Mouse (Mus musculus): ENCODE data around the gene Gm12248. TPM values are rescaled to one million over a fixed set of nuclear protein-coding genes. Genes with fewer than 3 reads are reported as not detected.
A peak's percentile ranks its signal among the peaks of the same experiment; 100 is the strongest.

Gm12248 gene
- not detected in 2 replicates for polyA plus RNA-seq (2012; ENCODE audit: insufficient read depth, insufficient read length, missing spikeins)

DNA sequence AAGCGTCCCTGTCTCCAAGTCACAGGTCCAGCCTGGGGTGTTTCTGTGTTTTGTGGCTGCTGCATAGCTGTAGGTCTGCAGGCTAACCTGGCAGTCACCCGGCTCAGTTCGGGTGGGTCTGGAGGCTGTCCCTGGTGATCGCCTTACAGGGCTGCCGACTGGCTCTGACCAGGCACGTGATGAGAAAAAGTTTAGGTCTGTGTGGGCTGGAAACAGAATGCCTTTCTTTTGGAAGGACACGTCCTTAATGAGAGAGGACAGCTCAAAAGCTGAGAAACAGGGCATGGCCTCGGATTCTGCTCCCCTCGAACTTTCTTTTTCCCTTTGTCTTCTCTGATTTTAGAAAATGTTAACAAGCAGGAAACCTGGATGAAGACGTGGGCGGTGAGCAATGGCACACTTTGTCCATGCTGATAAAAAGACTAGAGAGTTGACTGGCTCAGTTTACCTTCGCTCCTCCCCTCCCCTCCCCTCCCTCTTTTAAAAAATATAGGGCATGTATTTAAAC lies at the start of gene Gm12248:
Gm12248 (minus strand) TSS at position 114 of the 508 bp plus-strand sequence.
- no peak for TF ChIP-seq CTCF (IDR thresholded peaks at IDR 0.05; ENCODE audit: low read depth, low read length)
- no peak for TF ChIP-seq POLR2A (IDR thresholded peaks at IDR 0.05; ENCODE audit: borderline replicate concordance, low read depth, low read length)
- H3K27ac ChIP-seq (ENCODE audit: insufficient read depth, low read depth, low read length), result no peak within 1 kb of the TSS
- peak within 1 kb of the TSS; percentile 13 for H3K4me3 ChIP-seq (ENCODE audit: insufficient read depth, low read length)
- H3K4me1 ChIP-seq (ENCODE audit: control insufficient read depth, insufficient read depth, low read length), result peaks cover 16% of the 10 kb centered on the region

DNA sequence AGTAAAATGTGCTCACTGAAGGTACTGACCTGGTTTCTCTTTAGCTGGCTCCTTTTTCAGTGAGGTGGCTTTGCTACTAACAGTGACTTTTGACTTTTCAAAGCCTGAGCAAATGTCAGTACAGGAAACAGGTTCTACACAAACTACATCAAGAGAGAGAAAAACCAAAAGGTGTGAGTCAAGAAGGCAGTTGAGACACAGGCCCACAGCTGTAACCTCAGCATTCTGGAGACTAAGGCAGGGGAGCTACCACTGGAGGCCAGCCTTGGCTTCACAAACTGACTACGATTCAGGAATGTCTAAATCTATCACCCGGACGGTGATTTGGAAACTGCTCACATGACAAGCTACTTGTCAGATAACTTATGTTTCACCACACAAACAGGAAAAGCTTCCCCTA lies 46.5 kb upstream of the Gm12248 start:
- Histone ChIP-seq H3K4me3 (ENCODE audit: insufficient read depth, low read length) (no peak overlapping the region), H3K4me1 (ENCODE audit: control insufficient read depth, insufficient read depth, low read length) (peaks cover 23% of the 10 kb centered on the region), H3K27ac (ENCODE audit: insufficient read depth, low read depth, low read length) (peak overlapping the region; percentile 46)
- no peak for TF ChIP-seq CTCF (IDR thresholded peaks at IDR 0.05; ENCODE audit: low read depth, low read length)
- no peak for TF ChIP-seq POLR2A (IDR thresholded peaks at IDR 0.05; ENCODE audit: borderline replicate concordance, low read depth, low read length)

GRCm38 (mm10) chr11:58138821-58139220 lies 45.9 kb upstream of the Gm12248 start:
- TF ChIP-seq CTCF (IDR thresholded peaks at IDR 0.05; ENCODE audit: low read depth, low read length), result no peak
- no peak for TF ChIP-seq POLR2A (IDR thresholded peaks at IDR 0.05; ENCODE audit: borderline replicate concordance, low read depth, low read length)
- Histone ChIP-seq H3K27ac (ENCODE audit: insufficient read depth, low read depth, low read length) (peak overlapping the region; percentile 46; the same call in 1 of the 2 replicates), H3K4me1 (ENCODE audit: control insufficient read depth, insufficient read depth, low read length) (peaks cover 18% of the 10 kb centered on the region), H3K4me3 (ENCODE audit: insufficient read depth, low read length) (no peak overlapping the region)

DNA sequence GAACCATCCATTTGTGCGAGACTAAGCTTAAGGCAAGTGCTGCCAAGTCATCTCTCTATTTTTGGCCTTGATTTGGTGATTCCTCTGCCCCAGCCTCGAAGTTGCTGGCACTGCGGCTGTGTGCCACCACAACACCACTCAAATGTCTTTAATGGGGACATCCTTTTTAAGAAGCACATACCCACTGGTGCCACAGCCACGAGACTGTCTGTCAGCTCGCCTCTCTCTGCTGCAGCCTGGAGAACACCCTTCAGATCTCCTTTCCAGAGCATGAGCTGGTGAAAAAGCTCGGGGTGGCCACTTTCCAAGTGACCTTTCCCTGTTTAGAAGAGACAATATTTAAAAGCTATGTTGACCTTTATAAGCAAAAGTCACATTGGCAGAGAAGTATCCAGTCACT lies 43.7 kb upstream of the Gm12248 start:
- no peak for TF ChIP-seq CTCF (IDR thresholded peaks at IDR 0.05; ENCODE audit: low read depth, low read length)
- TF ChIP-seq POLR2A (IDR thresholded peaks at IDR 0.05; ENCODE audit: borderline replicate concordance, low read depth, low read length), result no peak
- Histone ChIP-seq H3K27ac (ENCODE audit: insufficient read depth, low read depth, low read length) (no peak overlapping the region), H3K4me3 (ENCODE audit: insufficient read depth, low read length) (no peak overlapping the region), H3K4me1 (ENCODE audit: control insufficient read depth, insufficient read depth, low read length) (peaks cover 14% of the 10 kb centered on the region)

DNA sequence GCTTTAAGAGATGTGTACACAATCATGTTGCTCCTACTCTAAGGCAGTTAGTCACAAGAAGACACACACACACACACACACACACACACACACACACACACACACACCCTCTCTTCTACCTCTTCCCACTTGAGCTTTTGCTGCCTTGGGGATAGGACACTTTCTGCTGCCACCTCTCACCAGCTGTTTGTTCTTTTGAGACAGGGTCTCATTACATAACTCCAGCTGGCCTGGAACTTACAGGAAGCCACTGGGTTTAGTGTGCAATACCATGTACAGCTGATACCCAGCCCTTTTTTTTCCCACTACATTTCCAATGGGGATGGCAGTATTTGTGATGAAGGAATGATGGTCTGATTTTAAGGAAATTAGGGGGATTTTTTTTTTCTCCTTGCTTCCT lies 42.4 kb upstream of the Gm12248 start:
- Histone ChIP-seq H3K4me1 (ENCODE audit: control insufficient read depth, insufficient read depth, low read length) (peaks cover 14% of the 10 kb centered on the region), H3K27ac (ENCODE audit: insufficient read depth, low read depth, low read length) (no peak overlapping the region), H3K4me3 (ENCODE audit: insufficient read depth, low read length) (no peak overlapping the region)
- TF ChIP-seq POLR2A (IDR thresholded peaks at IDR 0.05; ENCODE audit: borderline replicate concordance, low read depth, low read length) (no peak), CTCF (IDR thresholded peaks at IDR 0.05; ENCODE audit: low read depth, low read length) (no peak)

DNA sequence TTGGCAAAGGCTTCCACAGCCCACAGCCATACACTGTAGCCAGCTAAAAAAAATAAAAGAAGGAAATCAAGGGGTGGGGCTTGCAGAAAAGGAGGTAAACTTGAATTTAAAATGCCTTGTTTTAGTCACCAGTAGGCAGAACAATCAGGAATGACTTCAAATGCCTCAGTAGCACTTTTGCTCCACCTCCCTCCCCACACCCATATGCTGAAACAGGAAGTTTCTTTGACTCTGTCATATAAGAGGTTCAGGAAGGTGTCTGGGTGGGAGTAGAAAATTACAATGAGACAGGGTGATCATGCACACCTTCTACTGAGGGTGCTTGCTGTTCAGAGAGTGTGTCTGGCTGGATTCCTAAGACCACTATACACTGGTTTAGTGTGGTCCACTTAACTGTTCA lies 41.9 kb upstream of the Gm12248 start:
- no peak overlapping the region for H3K27ac ChIP-seq (ENCODE audit: insufficient read depth, low read depth, low read length)

DNA sequence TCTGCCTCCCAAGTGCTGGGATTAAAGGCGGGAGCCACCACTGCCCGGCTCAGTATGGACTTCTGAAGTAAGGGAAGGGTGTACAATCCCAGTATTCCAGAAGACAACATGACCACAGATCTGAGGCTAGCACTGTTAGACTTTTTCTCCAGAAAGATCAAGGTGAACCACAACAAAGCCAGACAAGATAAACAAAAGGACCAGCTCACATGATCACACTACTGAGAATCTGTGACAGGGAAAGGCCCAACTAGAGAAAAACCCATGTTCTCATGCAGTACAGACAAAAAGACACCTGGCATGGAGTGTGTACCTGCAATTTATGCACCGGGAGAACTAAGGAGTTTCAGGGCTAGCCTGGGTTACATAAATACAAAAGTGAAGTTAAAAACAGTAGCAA lies 39.1 kb upstream of the Gm12248 start:
- Histone ChIP-seq H3K4me3 (ENCODE audit: insufficient read depth, low read length) (no peak overlapping the region), H3K27ac (ENCODE audit: insufficient read depth, low read depth, low read length) (no peak overlapping the region), H3K4me1 (ENCODE audit: control insufficient read depth, insufficient read depth, low read length) (peaks cover 10% of the 10 kb centered on the region)
- TF ChIP-seq POLR2A (IDR thresholded peaks at IDR 0.05; ENCODE audit: borderline replicate concordance, low read depth, low read length), result no peak
- no peak for TF ChIP-seq CTCF (IDR thresholded peaks at IDR 0.05; ENCODE audit: low read depth, low read length)

More for the DNA sequence above, 41.9 kb upstream of the Gm12248 start:
- H3K4me1 ChIP-seq (ENCODE audit: control insufficient read depth, insufficient read depth, low read length), result peaks cover 13% of the 10 kb centered on the region
- no peak overlapping the region for H3K4me3 ChIP-seq (ENCODE audit: insufficient read depth, low read length)
- TF ChIP-seq POLR2A (IDR thresholded peaks at IDR 0.05; ENCODE audit: borderline replicate concordance, low read depth, low read length) (no peak), CTCF (IDR thresholded peaks at IDR 0.05; ENCODE audit: low read depth, low read length) (no peak)

GRCm38 (mm10) chr11:58129302-58129843 lies 36.4 kb upstream of the Gm12248 start:
- Histone ChIP-seq H3K4me1 (ENCODE audit: control insufficient read depth, insufficient read depth, low read length) (peaks cover 7% of the 10 kb centered on the region; the same call in 1 of the 2 replicates), H3K4me3 (ENCODE audit: insufficient read depth, low read length) (no peak overlapping the region), H3K27ac (ENCODE audit: insufficient read depth, low read depth, low read length) (no peak overlapping the region)
- TF ChIP-seq CTCF (IDR thresholded peaks at IDR 0.05; ENCODE audit: low read depth, low read length) (no peak), POLR2A (IDR thresholded peaks at IDR 0.05; ENCODE audit: borderline replicate concordance, low read depth, low read length) (no peak)

GRCm38 (mm10) chr11:58127544-58127943 lies 34.6 kb upstream of the Gm12248 start:
- peaks cover 7% of the 10 kb centered on the region; the same call in 1 of the 2 replicates for H3K4me1 ChIP-seq (ENCODE audit: control insufficient read depth, insufficient read depth, low read length)
- H3K4me3 ChIP-seq (ENCODE audit: insufficient read depth, low read length), result no peak overlapping the region
- H3K27ac ChIP-seq (ENCODE audit: insufficient read depth, low read depth, low read length), result no peak overlapping the region
- TF ChIP-seq POLR2A (IDR thresholded peaks at IDR 0.05; ENCODE audit: borderline replicate concordance, low read depth, low read length), result no peak
- no peak for TF ChIP-seq CTCF (IDR thresholded peaks at IDR 0.05; ENCODE audit: low read depth, low read length)

- peaks cover 7% of the 10 kb centered on the region; the same call in 1 of the 2 replicates for H3K4me1 ChIP-seq (ENCODE audit: control insufficient read depth, insufficient read depth, low read length)
- H3K4me3 ChIP-seq (ENCODE audit: insufficient read depth, low read length), result no peak overlapping the region
- 0 out of 2 replicates have a peak overlapping the region, but pooled peaks have one; percentile 1 for H3K27ac ChIP-seq (ENCODE audit: insufficient read depth, low read depth, low read length)
- no peak for TF ChIP-seq POLR2A (IDR thresholded peaks at IDR 0.05; ENCODE audit: borderline replicate concordance, low read depth, low read length)
- no peak for TF ChIP-seq CTCF (IDR thresholded peaks at IDR 0.05; ENCODE audit: low read depth, low read length)
These were observed 33.6 kb upstream of the Gm12248 start for GRCm38 (mm10) chr11:58126397-58127160.
